Mouse (Mus musculus): ENCODE measurements around the gene Gm17535. TPM values are rescaled to one million over a fixed set of nuclear protein-coding genes. Genes with fewer than 3 reads are reported as not detected.
"Not testable (repeated sequence)": the region's sequence is repeated elsewhere in the genome, so short reads cannot be mapped to it uniquely, and the experiment has no call there.

Gene Gm17535
- total RNA-seq (2014; rRNA removed): 0.27 TPM in 1 of 2 replicates, not detected in the other
- not detected in 2 replicates for polyA plus RNA-seq (2012; rRNA removed)

DNA sequence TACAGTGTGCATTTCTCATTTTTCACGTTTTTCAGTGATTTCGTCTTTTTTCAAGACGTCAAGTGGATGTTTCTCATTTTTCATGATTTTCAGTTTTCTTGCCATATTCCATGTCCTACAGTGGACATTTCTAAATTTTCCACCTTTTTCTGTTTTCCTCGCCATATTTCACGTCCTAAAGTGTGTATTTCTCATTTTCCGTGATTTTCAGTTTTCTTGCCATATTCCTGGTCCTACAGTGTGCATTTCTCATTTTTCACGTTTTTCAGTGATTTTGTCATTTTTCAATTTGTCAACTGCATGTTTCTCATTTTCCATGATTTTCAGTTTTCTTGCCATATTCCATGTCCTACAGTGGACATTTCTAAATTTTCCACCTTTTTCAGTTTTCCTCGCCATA, at the start of gene Gm17535:
Gene Gm17535, plus strand, starts transcription at position 301 of the 400 bp plus-strand sequence.
- H3K36me3 ChIP-seq (ENCODE audit: control insufficient read depth, insufficient read depth, low read length); H3K27ac ChIP-seq (replicated peaks; ENCODE audit: insufficient read depth, low read depth, low read length); H3K9ac ChIP-seq (ENCODE audit: low read depth, low read length); H3K4me1 ChIP-seq (ENCODE audit: control insufficient read depth, insufficient read depth, low read length); DNase-seq (ENCODE audit: extremely low read depth, low read depth, low spot score); H3K4me3 ChIP-seq (ENCODE audit: insufficient read depth, low read depth, low read length); H3K27me3 ChIP-seq (ENCODE audit: control insufficient read depth, insufficient read depth, low read length); H3K79me2 ChIP-seq (ENCODE audit: control insufficient read depth, insufficient read depth, low read length): not testable (repeated sequence)
- 50% methylated on average over 1 of the region's 8 CpGs for WGBS

DNA sequence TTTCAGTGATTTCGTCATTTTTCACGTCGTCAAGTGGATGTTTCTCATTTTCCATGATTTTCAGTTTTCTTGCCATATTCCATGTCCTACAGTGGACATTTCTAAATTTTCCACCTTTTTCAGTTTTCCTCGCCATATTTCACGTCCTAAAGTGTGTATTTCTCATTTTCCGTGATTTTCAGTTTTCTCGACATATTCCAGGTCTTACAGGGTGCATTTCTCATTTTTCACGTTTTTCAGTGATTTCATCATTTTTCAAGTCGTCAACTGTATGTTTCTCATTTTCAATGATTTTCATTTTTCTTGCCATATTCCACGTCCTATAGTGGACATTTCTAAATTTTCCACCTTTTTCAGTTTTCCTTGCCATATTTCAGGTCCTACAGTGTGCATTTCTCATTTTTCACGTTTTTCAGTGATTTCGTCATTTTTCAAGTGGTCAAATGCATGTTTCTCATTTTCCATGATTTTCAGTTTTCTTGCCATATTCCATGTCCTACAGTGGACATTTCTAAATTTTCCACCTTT, 33.9 kb upstream of the Gm17535 start, which contains the start of gene Gm10722:
Gene Gm10722, plus strand, starts transcription at position 478 of the 528 bp plus-strand sequence.
- not testable (repeated sequence) for H3K27ac ChIP-seq (replicated peaks; ENCODE audit: insufficient read depth, low read depth, low read length); H3K4me1 ChIP-seq (ENCODE audit: control insufficient read depth, insufficient read depth, low read length); H3K36me3 ChIP-seq (ENCODE audit: control insufficient read depth, insufficient read depth, low read length); H3K27me3 ChIP-seq (ENCODE audit: control insufficient read depth, insufficient read depth, low read length); H3K9ac ChIP-seq (ENCODE audit: low read depth, low read length); H3K4me3 ChIP-seq (ENCODE audit: insufficient read depth, low read depth, low read length); H3K79me2 ChIP-seq (ENCODE audit: control insufficient read depth, insufficient read depth, low read length)
- peak; percentile 49 for DNase-seq (ENCODE audit: extremely low read depth, low read depth, low spot score)
- WGBS: 75% methylated on average over 12 of the region's 12 CpGs

DNA sequence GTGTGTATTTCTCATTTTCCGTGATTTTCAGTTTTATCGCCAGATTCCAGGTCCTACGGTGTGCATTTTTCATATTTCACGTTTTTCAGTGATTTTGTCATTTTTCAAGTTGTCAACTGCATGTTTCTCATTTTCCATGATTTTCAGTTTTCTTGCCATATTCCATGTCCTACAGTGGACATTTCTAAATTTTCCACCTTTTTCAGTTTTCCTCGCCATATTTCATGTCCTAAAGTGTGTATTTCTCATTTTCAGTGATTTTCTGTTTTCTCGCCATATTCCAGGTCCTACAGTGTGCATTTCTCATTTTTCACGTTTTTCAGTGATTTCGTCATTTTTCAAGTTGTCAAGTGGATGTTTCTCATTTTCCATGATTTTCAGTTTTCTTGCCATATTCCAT, 33.4 kb upstream of the Gm17535 start:
- not testable (repeated sequence) for H3K27me3 ChIP-seq (ENCODE audit: control insufficient read depth, insufficient read depth, low read length); H3K9ac ChIP-seq (ENCODE audit: low read depth, low read length); H3K36me3 ChIP-seq (ENCODE audit: control insufficient read depth, insufficient read depth, low read length); H3K4me1 ChIP-seq (ENCODE audit: control insufficient read depth, insufficient read depth, low read length); H3K4me3 ChIP-seq (ENCODE audit: insufficient read depth, low read depth, low read length); H3K27ac ChIP-seq (replicated peaks; ENCODE audit: insufficient read depth, low read depth, low read length); DNase-seq (ENCODE audit: extremely low read depth, low read depth, low spot score); H3K79me2 ChIP-seq (ENCODE audit: control insufficient read depth, insufficient read depth, low read length)
- WGBS: 67% methylated on average over 8 of the region's 8 CpGs

DNA sequence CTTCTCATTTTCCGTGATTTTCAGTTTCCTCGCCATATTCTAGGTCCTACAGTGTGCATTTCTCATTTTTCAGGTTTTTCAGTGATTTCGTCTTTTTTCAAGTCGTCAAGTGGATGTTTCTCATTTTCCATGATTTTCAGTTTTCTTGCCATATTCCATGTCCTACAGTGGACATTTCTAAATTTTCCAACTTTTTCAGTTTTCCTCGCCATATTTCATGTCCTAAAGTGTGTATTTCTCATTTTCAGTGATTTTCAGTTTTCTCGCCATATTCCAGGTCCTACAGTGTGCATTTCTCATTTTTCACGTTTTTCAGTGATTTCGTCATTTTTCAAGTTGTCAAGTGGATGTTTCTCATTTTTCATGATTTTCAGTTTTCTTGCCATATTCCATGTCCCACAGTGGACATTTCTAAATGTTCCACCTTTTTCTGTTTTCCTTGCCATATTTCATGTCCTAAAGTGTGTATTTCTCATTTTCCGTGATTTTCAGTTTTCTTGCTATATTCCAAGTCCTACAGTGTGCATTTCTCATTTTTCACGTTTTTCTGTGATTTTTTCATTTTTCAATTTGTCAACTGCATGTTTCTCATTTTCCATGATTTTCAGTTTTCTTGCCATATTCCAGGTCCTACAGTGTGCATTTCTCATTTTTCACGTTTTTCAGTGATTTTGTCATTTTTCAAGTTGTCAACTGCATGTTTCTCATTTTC, 32.3 kb upstream of the Gm17535 start:
- DNase-seq (ENCODE audit: extremely low read depth, low read depth, low spot score): peak; percentile 34
- H3K27ac ChIP-seq (replicated peaks; ENCODE audit: insufficient read depth, low read depth, low read length); H3K4me1 ChIP-seq (ENCODE audit: control insufficient read depth, insufficient read depth, low read length); H3K79me2 ChIP-seq (ENCODE audit: control insufficient read depth, insufficient read depth, low read length); H3K9ac ChIP-seq (ENCODE audit: low read depth, low read length); H3K27me3 ChIP-seq (ENCODE audit: control insufficient read depth, insufficient read depth, low read length); H3K36me3 ChIP-seq (ENCODE audit: control insufficient read depth, insufficient read depth, low read length); H3K4me3 ChIP-seq (ENCODE audit: insufficient read depth, low read depth, low read length): not testable (repeated sequence)
- WGBS: 67% methylated on average over 9 of the region's 11 CpGs

DNA sequence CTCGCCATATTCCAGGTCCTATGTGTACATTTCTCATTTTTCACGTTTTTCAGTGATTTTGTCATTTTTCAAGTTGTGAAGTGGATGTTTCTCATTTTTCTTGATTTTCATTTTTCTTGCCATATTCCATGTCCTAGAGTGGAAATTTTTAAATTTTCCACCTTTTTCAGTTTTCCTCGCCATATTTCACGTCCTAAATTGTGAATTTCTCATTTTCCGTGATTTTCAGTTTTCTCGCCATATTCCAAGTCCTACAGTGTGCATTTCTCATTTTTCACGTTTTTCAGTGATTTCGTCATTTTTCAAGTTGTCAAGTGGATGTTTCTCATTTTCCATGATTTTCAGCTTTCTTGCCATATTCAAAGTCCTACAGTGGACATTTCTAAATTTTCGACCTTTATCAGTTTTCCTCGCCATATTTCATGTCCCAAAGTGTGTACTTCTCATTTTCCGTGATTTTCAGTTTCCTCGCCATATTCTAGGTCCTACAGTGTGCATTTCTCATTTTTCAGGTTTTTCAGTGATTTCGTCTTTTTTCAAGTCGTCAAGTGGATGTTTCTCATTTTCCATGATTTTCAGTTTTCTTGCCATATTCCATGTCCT, 31.5 kb upstream of the Gm17535 start, which contains the start of gene Gm11168:
Gene Gm11168, plus strand, starts transcription at position 553 of the 603 bp plus-strand sequence.
- H3K9ac ChIP-seq (ENCODE audit: low read depth, low read length); H3K4me1 ChIP-seq (ENCODE audit: control insufficient read depth, insufficient read depth, low read length); DNase-seq (ENCODE audit: extremely low read depth, low read depth, low spot score); H3K27me3 ChIP-seq (ENCODE audit: control insufficient read depth, insufficient read depth, low read length); H3K36me3 ChIP-seq (ENCODE audit: control insufficient read depth, insufficient read depth, low read length); H3K27ac ChIP-seq (replicated peaks; ENCODE audit: insufficient read depth, low read depth, low read length); H3K4me3 ChIP-seq (ENCODE audit: insufficient read depth, low read depth, low read length); H3K79me2 ChIP-seq (ENCODE audit: control insufficient read depth, insufficient read depth, low read length): not testable (repeated sequence)
- WGBS: 75% methylated on average over 6 of the region's 14 CpGs

DNA sequence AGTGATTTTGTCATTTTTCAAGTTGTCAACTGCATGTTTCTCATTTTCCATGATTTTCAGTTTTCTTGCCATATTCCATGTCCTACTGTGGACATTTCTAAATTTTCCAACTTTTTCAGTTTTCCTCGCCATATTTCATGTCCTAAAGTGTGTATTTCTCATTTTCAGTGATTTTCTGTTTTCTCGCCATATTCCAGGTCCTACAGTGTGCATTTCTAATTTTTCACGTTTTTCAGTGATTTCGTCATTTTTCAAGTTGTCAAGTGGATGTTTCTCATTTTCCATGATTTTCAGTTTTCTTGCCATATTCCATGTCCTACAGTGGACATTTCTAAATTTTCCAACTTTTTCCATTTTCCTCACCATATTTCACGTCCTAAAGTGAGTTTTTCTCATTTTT, 28.2 kb upstream of the Gm17535 start:
- H3K4me1 ChIP-seq (ENCODE audit: control insufficient read depth, insufficient read depth, low read length); H3K36me3 ChIP-seq (ENCODE audit: control insufficient read depth, insufficient read depth, low read length); H3K27ac ChIP-seq (replicated peaks; ENCODE audit: insufficient read depth, low read depth, low read length); H3K27me3 ChIP-seq (ENCODE audit: control insufficient read depth, insufficient read depth, low read length); H3K79me2 ChIP-seq (ENCODE audit: control insufficient read depth, insufficient read depth, low read length); H3K9ac ChIP-seq (ENCODE audit: low read depth, low read length); H3K4me3 ChIP-seq (ENCODE audit: insufficient read depth, low read depth, low read length); DNase-seq (ENCODE audit: extremely low read depth, low read depth, low spot score): not testable (repeated sequence)
- 86% methylated on average over 1 of the region's 5 CpGs for WGBS

DNA sequence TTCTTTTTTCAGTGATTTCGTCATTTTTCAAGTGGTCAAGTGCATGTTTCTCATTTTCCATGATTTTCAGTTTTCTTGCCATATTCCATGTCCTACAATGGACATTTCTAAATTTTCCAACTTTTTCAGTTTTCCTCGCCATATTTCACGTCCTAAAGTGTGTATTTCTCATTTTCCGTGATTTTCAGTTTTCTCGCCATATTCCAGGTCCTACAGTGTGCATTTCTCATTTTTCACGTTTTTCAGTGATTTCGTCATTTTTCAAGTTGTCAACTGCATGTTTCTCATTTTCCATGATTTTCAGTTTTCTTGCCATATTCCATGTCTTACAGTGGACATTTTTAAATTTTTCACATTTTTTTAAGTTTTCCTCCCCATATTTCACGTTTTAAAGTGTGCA, 27.8 kb upstream of the Gm17535 start:
- not testable (repeated sequence) for H3K9ac ChIP-seq (ENCODE audit: low read depth, low read length); H3K4me1 ChIP-seq (ENCODE audit: control insufficient read depth, insufficient read depth, low read length); H3K27me3 ChIP-seq (ENCODE audit: control insufficient read depth, insufficient read depth, low read length); DNase-seq (ENCODE audit: extremely low read depth, low read depth, low spot score); H3K79me2 ChIP-seq (ENCODE audit: control insufficient read depth, insufficient read depth, low read length); H3K4me3 ChIP-seq (ENCODE audit: insufficient read depth, low read depth, low read length); H3K36me3 ChIP-seq (ENCODE audit: control insufficient read depth, insufficient read depth, low read length); H3K27ac ChIP-seq (replicated peaks; ENCODE audit: insufficient read depth, low read depth, low read length)
- WGBS: 74% methylated on average over 8 of the region's 8 CpGs

DNA sequence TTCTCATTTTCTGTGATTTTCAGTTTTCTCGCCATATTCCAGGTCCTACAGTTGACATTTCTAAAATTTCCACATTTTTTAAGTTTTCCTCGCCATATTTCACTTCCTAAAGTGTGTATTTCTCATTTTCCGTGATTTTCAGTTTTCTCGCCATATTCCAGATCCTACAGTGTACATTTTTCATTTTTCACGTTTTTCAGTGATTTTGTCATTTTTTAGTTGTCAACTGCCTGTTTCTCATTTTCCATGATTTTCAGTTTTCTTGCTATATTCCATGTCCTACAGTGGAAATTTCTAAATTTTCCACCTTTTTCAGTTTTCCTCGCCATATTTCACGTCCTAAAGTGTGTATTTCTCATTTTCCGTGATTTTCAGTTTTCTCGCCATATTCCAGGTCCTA, 27.1 kb upstream of the Gm17535 start:
- not testable (repeated sequence) for H3K79me2 ChIP-seq (ENCODE audit: control insufficient read depth, insufficient read depth, low read length); H3K4me1 ChIP-seq (ENCODE audit: control insufficient read depth, insufficient read depth, low read length); H3K27ac ChIP-seq (replicated peaks; ENCODE audit: insufficient read depth, low read depth, low read length); H3K36me3 ChIP-seq (ENCODE audit: control insufficient read depth, insufficient read depth, low read length); H3K9ac ChIP-seq (ENCODE audit: low read depth, low read length); H3K4me3 ChIP-seq (ENCODE audit: insufficient read depth, low read depth, low read length); H3K27me3 ChIP-seq (ENCODE audit: control insufficient read depth, insufficient read depth, low read length)
- WGBS: 77% methylated on average over 8 of the region's 9 CpGs
- DNase-seq (ENCODE audit: extremely low read depth, low read depth, low spot score): peak; percentile 17

DNA sequence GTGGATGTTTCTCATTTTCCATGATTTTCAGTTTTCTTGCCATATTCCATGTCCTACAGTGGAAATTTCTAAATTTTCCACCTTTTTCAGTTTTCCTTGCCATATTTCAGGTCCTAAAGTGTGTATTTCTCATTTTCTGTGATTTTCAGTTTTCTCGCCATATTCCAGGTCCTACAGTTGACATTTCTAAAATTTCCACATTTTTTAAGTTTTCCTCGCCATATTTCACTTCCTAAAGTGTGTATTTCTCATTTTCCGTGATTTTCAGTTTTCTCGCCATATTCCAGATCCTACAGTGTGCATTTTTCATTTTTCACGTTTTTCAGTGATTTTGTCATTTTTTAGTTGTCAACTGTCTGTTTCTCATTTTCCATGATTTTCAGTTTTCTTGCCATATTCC, 25.1 kb upstream of the Gm17535 start:
- WGBS: no CpG with 5 or more reads among the region's 5 CpGs

More for the DNA sequence above, 25.1 kb upstream of the Gm17535 start:
- not testable (repeated sequence) for H3K27me3 ChIP-seq (ENCODE audit: control insufficient read depth, insufficient read depth, low read length); H3K4me3 ChIP-seq (ENCODE audit: insufficient read depth, low read depth, low read length); H3K9ac ChIP-seq (ENCODE audit: low read depth, low read length); H3K36me3 ChIP-seq (ENCODE audit: control insufficient read depth, insufficient read depth, low read length); H3K27ac ChIP-seq (replicated peaks; ENCODE audit: insufficient read depth, low read depth, low read length); H3K4me1 ChIP-seq (ENCODE audit: control insufficient read depth, insufficient read depth, low read length); H3K79me2 ChIP-seq (ENCODE audit: control insufficient read depth, insufficient read depth, low read length); DNase-seq (ENCODE audit: extremely low read depth, low read depth, low spot score)

All from liver, adult 2 months (tissue).